Mouse (Mus musculus) thymus, adult 2 months (tissue): ENCODE results near the gene Trpv5.

Experiments used
- CTCF ChIP-seq: fragments of 200-500 bp; IDR thresholded peaks from 2 replicates; pipeline ENCODE4 v1.5.1; 2012; ENCODE audit warnings: mild to moderate bottlenecking, control low read depth, low read length, moderate library complexity, borderline replicate concordance; ENCODE audit not compliant: control insufficient read depth, poor library complexity, insufficient read depth; ENCODE audit errors: extremely low read depth
- POLR2A ChIP-seq: fragments of 200-500 bp; IDR thresholded peaks from 2 replicates; pipeline ENCODE4 v1.6.1; 2012; ENCODE audit warnings: mild to moderate bottlenecking, low read length, control low read depth, moderate library complexity; ENCODE audit not compliant: control insufficient read depth, poor library complexity, insufficient read depth; ENCODE audit errors: extremely low read depth

DNA sequence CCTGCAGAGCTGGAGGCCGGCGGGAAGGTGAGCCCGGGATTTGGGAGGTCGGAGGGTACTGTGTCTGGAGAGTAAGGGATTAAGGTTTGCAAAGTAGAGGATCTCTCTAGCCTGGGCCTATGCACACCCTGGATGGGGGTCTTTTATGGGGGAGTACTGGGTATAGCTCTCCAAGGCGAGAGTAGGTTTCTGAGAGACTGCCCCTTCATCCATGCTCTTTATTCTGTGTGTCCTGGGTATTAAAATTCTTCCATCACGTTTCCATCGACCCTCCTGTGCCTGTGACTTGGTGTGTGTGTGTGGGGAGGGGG is 74.8 kb downstream of the Trpv5 start:
- no peak for TF ChIP-seq POLR2A
- no peak for TF ChIP-seq CTCF
